Mouse (Mus musculus): ENCODE data around the gene Azgp1.

DNA sequence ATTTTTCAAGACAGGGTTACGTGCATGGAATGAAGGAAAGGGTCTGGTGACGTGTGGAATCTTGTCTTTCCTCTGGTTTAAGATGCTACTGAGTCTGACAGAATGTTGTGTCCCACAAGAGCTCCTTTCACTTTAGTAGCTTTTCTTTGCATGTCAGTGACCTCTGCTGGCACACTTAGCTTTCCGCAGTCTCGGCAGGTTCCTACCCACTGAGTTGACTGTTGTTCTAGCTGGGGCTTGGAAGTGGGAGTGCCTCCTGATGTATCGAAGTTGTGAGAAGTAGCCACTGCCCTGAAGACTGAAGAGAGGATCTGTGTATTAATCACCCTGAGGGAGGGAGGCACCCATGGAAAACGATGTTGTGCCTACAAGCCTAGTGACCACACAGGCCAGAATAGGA, 30.1 kb upstream of the Azgp1 start:
- TF ChIP-seq EP300 (IDR thresholded peaks at IDR 0.05) (no peak), CTCF (IDR thresholded peaks at IDR 0.05) (peak; percentile 63)

Data from lung, postnatal 0 days (tissue).